Mouse (Mus musculus) CD4-positive naive resting alpha-beta T cell, adult 76 days (primary cell): ENCODE data around the gene Tmem254a. TPM values are rescaled to one million over a fixed set of nuclear protein-coding genes. Genes with fewer than 3 reads are reported as not detected.

Experiments
- total RNA-seq: library from RNA; stranded (reverse); gene quantifications from one replicate; pipeline ENCODE4 v1.2.4, GENCODE M21; 2023

Gene Tmem254a
- total RNA-seq: 7.0 TPM

GRCm38 (mm10) chr14:25927562-25927881, at the start of gene Tmem254a:
Tmem254a (minus strand) TSS chr14:25927672.

GRCm38 (mm10) chr14:25938004-25938403, 10.5 kb upstream of the Tmem254a start, which contains the start of gene Cphx1:
Cphx1 (plus strand) TSS chr14:25938304.

GRCm38 (mm10) chr14:25903000-25903399, 24.5 kb downstream of the Tmem254a start, which contains the start of gene Plac9a:
Plac9a (minus strand) TSS chr14:25903100.

Other genes starting within 250 kb of the Tmem254a start
- gene Ppif, start 233.5 kb downstream of the Tmem254a start, total RNA-seq: 31.0 TPM
- gene Zcchc24, start 158.6 kb downstream of the Tmem254a start, total RNA-seq: 4.1 TPM
- gene Anxa11, start 85.5 kb downstream of the Tmem254a start, total RNA-seq: 76.8 TPM
- gene Plac9a, start 24.6 kb downstream of the Tmem254a start, total RNA-seq: not detected
- gene Cphx1, start 10.6 kb upstream of the Tmem254a start, total RNA-seq: not detected
- 0.50 TPM for gene Duxbl1, start 50.9 kb upstream of the Tmem254a start, total RNA-seq
- not detected for gene Gm9780, start 115.0 kb upstream of the Tmem254a start, total RNA-seq
- gene Tmem254c, start 139.7 kb upstream of the Tmem254a start, total RNA-seq: 21.1 TPM
- gene Cphx2, start 153.8 kb upstream of the Tmem254a start, total RNA-seq: not detected
- gene Cphx3, start 154.6 kb upstream of the Tmem254a start, total RNA-seq: not detected
- not detected for gene Duxbl2, start 190.7 kb upstream of the Tmem254a start, total RNA-seq